Mouse (Mus musculus): ENCODE results near the gene Stat5b. TPM values are rescaled to one million over a fixed set of nuclear protein-coding genes. Genes with fewer than 3 reads are reported as not detected.

The Stat5b gene
- polyA plus RNA-seq, 1 experiment from 2014 or later: 14.9 TPM

GRCm38 (mm10) chr11:100887764-100888163, 37.2 kb upstream of the Stat5b start:
- Histone ChIP-seq H3K36me3 (replicated peaks) (no peaks in the 10 kb centered on the region; the same call in 1 of the 2 replicates), H3K27me3 (replicated peaks; ENCODE audit: low read depth, poor library complexity, severe bottlenecking) (no peaks in the 10 kb centered on the region; the same call in 1 of the 2 replicates), H3K4me1 (peaks cover 14% of the 10 kb centered on the region), H3K27ac (replicated peaks) (no peak overlapping the region), H3K9me3 (no peaks in the 10 kb centered on the region), H3K4me3 (no peak overlapping the region)
- 78% methylated on average over 3 of the region's 3 CpGs for WGBS
- DNase-seq (ENCODE audit: low spot score): no peak

GRCm38 (mm10) chr11:100887236-100887635, 36.7 kb upstream of the Stat5b start:
- no peaks in the 10 kb centered on the region for H3K27me3 ChIP-seq (replicated peaks; ENCODE audit: low read depth, poor library complexity, severe bottlenecking)
- H3K27ac ChIP-seq (replicated peaks): no peak overlapping the region
- H3K4me3 ChIP-seq: no peak overlapping the region
- H3K36me3 ChIP-seq (replicated peaks): no peaks in the 10 kb centered on the region; the same call in 1 of the 2 replicates
- peaks cover 14% of the 10 kb centered on the region for H3K4me1 ChIP-seq
- H3K9me3 ChIP-seq: no peaks in the 10 kb centered on the region
- 85% methylated on average over 4 of the region's 4 CpGs for WGBS
- no peak for DNase-seq (ENCODE audit: low spot score)

- DNase-seq (ENCODE audit: low spot score): no peak
- 60% methylated on average over 8 of the region's 8 CpGs for WGBS
- H3K4me3 ChIP-seq: no peak overlapping the region
- H3K27me3 ChIP-seq (replicated peaks; ENCODE audit: low read depth, poor library complexity, severe bottlenecking): no peaks in the 10 kb centered on the region
- H3K36me3 ChIP-seq (replicated peaks): no peaks in the 10 kb centered on the region; the same call in 1 of the 2 replicates
- peaks cover 14% of the 10 kb centered on the region for H3K4me1 ChIP-seq
- H3K9me3 ChIP-seq: no peaks in the 10 kb centered on the region
- no peak overlapping the region for H3K27ac ChIP-seq (replicated peaks)
Observed at GRCm38 (mm10) chr11:100886188-100886740, 35.7 kb upstream of the Stat5b start.

DNA sequence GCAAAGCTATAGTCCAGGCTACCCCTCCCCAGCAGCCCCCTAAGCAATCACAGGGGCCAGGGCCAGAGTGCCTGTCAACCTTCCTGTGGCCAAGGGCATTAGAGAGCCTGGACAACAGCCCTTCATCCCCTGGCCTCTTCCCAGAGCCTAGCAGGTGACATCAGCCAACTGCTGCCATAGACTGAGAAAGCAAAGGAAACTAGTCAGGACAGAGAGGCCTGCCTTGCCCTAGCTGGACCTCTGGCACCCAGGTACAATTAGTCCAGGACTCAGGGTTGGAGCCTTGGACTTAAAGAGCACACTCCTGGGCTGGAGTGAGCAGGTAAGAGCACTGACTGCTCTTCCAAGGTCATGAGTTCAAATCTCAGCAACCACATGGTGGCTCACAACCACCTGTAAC, 34.9 kb upstream of the Stat5b start:
- peaks cover 9% of the 10 kb centered on the region for H3K4me1 ChIP-seq
- no peak overlapping the region for H3K27ac ChIP-seq (replicated peaks)
- no peak for DNase-seq (ENCODE audit: low spot score)
- no peaks in the 10 kb centered on the region; the same call in 1 of the 2 replicates for H3K36me3 ChIP-seq (replicated peaks)
- no peak overlapping the region for H3K4me3 ChIP-seq
- H3K9me3 ChIP-seq: no peaks in the 10 kb centered on the region
- no peaks in the 10 kb centered on the region for H3K27me3 ChIP-seq (replicated peaks; ENCODE audit: low read depth, poor library complexity, severe bottlenecking)

DNA sequence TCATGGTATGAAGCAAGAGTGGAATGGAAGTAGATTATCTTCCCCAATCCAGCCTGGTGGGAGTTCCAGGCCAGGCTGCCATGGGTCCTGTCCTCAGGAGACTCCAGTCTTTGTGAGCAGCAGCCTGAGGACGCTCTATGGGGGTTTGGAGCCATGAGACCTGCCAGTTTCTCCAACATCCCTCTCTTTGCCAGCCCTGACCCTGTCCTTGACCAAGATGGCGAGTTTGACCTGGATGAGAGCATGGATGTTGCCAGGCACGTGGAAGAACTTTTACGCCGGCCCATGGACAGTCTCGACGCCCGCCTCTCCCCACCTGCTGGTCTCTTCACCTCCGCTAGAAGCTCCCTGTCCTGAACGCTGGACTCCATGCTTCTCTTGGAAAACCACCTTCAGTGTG, 33.1 kb upstream of the Stat5b start:
- H3K4me3 ChIP-seq: no peak overlapping the region
- 93% methylated on average over 10 of the region's 10 CpGs for WGBS
- H3K36me3 ChIP-seq (replicated peaks): no peaks in the 10 kb centered on the region; the same call in 1 of the 2 replicates
- H3K9me3 ChIP-seq: no peaks in the 10 kb centered on the region
- peaks cover 6% of the 10 kb centered on the region for H3K4me1 ChIP-seq
- H3K27ac ChIP-seq (replicated peaks): no peak overlapping the region
- no peaks in the 10 kb centered on the region for H3K27me3 ChIP-seq (replicated peaks; ENCODE audit: low read depth, poor library complexity, severe bottlenecking)
- no peak for DNase-seq (ENCODE audit: low spot score)

DNA sequence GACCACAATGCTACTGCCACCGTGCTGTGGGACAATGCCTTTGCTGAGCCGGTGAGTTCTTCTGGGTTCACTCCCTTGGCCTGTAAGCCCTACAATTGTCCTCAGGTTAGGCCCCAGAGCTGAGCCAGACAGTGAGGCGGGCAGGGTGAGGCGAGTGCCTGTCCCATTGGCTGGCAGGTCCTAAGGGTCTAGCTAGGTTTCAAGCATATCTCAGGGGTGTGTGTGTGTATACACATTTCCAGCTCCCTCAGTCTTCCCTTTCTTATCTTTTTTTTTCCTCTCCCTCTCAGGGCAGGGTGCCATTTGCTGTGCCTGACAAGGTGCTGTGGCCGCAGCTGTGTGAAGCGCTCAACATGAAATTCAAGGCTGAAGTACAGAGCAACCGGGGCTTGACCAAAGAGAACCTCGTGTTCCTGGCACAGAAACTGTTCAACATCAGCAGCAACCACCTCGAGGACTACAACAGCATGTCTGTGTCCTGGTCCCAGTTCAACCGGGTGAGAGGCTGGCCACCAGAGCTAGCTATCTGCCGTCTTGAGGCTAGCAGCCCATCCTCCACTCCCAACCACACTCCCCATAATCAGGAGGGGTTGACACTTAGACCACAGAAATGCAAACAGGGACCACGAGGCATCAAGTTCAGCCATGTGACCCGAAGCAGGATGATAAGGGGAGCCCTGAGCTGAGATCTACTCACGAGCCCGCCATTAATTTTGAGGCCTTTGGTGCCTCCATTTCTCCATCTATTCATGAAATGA, 29.0 kb upstream of the Stat5b start:
- DNase-seq (ENCODE audit: low spot score): no peak
- Histone ChIP-seq H3K27ac (replicated peaks) (no peak overlapping the region), H3K4me3 (no peak overlapping the region), H3K36me3 (replicated peaks) (no peaks in the 10 kb centered on the region), H3K4me1 (no peaks in the 10 kb centered on the region), H3K27me3 (replicated peaks; ENCODE audit: low read depth, poor library complexity, severe bottlenecking) (no peaks in the 10 kb centered on the region), H3K9me3 (no peaks in the 10 kb centered on the region)
- 84% methylated on average over 15 of the region's 15 CpGs for WGBS

GRCm38 (mm10) chr11:100875761-100876160, 25.2 kb upstream of the Stat5b start:
- Histone ChIP-seq H3K4me3 (no peak overlapping the region), H3K4me1 (no peaks in the 10 kb centered on the region), H3K27ac (replicated peaks) (no peak overlapping the region), H3K36me3 (replicated peaks) (no peaks in the 10 kb centered on the region), H3K9me3 (no peaks in the 10 kb centered on the region), H3K27me3 (replicated peaks; ENCODE audit: low read depth, poor library complexity, severe bottlenecking) (no peaks in the 10 kb centered on the region)
- 82% methylated on average over 3 of the region's 3 CpGs for WGBS
- no peak for DNase-seq (ENCODE audit: low spot score)

DNA sequence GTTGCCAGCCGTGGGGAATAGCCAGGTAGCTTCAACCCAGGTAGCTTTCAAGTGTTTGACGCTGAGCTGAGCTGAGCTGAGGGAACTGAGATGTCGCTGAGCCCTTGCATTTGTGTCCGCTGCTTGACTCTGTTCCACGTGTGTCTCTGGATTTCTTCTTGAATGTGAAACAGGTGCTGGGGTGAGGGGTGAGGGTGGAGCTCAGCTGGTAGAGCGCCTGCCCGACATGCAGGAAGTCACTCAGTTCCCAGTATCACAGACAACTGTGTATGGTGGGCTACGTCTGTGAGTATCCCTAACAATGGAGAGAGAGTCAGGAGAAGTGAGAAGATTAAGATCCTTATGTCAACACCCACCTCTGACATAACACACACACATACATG, 20.4 kb upstream of the Stat5b start:
- Histone ChIP-seq H3K27ac (replicated peaks) (no peak overlapping the region), H3K27me3 (replicated peaks; ENCODE audit: low read depth, poor library complexity, severe bottlenecking) (no peaks in the 10 kb centered on the region), H3K4me3 (no peak overlapping the region), H3K9me3 (no peaks in the 10 kb centered on the region), H3K4me1 (no peaks in the 10 kb centered on the region), H3K36me3 (replicated peaks) (no peaks in the 10 kb centered on the region)
- WGBS: 80% methylated on average over 8 of the region's 8 CpGs
- no peak for DNase-seq (ENCODE audit: low spot score)

GRCm38 (mm10) chr11:100870256-100870967, 19.9 kb upstream of the Stat5b start:
- Histone ChIP-seq H3K36me3 (replicated peaks) (no peaks in the 10 kb centered on the region), H3K4me1 (no peaks in the 10 kb centered on the region), H3K27ac (replicated peaks) (no peak overlapping the region), H3K4me3 (no peak overlapping the region), H3K9me3 (no peaks in the 10 kb centered on the region), H3K27me3 (replicated peaks; ENCODE audit: low read depth, poor library complexity, severe bottlenecking) (no peaks in the 10 kb centered on the region)
- WGBS: 84% methylated on average over 10 of the region's 10 CpGs
- no peak for DNase-seq (ENCODE audit: low spot score)

DNA sequence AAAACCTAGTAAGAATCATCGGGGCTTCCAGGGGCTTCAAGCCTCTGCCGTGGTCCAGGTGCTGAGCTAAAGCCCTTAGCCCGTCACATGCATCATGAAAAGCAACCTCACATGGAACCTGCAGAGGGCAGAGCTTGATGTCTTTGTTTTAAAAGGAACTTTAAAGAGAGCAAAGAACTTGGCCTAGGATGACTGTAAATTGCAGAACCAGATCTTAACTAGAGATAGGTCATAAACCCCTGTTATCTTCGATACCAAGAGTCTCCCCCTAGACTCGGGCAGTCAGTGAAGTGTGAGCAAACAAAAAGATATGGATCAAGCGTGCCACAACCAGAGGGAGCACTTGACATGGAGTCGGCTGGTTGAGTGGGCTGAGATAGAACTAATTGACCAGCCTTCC, 15.1 kb upstream of the Stat5b start:
- no peak for DNase-seq (ENCODE audit: low spot score)
- Histone ChIP-seq H3K36me3 (replicated peaks) (no peaks in the 10 kb centered on the region), H3K4me3 (no peak overlapping the region), H3K9me3 (no peaks in the 10 kb centered on the region), H3K4me1 (peaks cover 11% of the 10 kb centered on the region), H3K27me3 (replicated peaks; ENCODE audit: low read depth, poor library complexity, severe bottlenecking) (peaks cover 35% of the 10 kb centered on the region), H3K27ac (replicated peaks) (no peak overlapping the region)
- 87% methylated on average over 7 of the region's 7 CpGs for WGBS

DNA sequence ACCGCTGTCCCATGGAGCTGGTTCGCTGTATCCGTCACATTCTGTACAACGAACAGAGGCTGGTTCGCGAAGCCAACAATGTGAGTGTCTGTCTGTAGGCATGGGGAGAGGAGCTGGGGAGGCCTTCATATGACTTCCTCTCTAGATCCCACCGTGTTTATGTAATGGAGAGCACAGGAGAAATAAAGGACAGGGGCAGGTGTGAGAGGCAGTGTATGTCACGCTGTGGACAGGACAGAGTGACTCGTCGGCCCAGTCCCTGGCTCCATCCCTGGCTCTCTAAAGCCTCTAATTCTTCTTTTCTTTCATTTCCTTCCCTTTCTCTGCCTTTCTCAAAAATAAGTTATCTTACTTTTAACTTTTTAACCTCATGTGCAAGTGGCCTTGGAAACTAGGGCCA, 12.6 kb upstream of the Stat5b start:
- H3K4me1 ChIP-seq: peaks cover 25% of the 10 kb centered on the region
- WGBS: 89% methylated on average over 10 of the region's 10 CpGs
- no peak overlapping the region for H3K4me3 ChIP-seq
- no peaks in the 10 kb centered on the region for H3K9me3 ChIP-seq
- H3K27me3 ChIP-seq (replicated peaks; ENCODE audit: low read depth, poor library complexity, severe bottlenecking): peaks cover 60% of the 10 kb centered on the region
- H3K36me3 ChIP-seq (replicated peaks): no peaks in the 10 kb centered on the region
- no peak for DNase-seq (ENCODE audit: low spot score)
- H3K27ac ChIP-seq (replicated peaks): no peak overlapping the region

GRCm38 (mm10) chr11:100861836-100862235, 11.3 kb upstream of the Stat5b start:
- Histone ChIP-seq H3K27ac (replicated peaks) (no peak overlapping the region), H3K36me3 (replicated peaks) (no peaks in the 10 kb centered on the region), H3K4me3 (no peak overlapping the region), H3K9me3 (no peaks in the 10 kb centered on the region), H3K4me1 (peaks cover 25% of the 10 kb centered on the region), H3K27me3 (replicated peaks; ENCODE audit: low read depth, poor library complexity, severe bottlenecking) (peaks cover 71% of the 10 kb centered on the region)
- no peak for DNase-seq (ENCODE audit: low spot score)
- WGBS: 37% methylated on average over 3 of the region's 3 CpGs

DNA sequence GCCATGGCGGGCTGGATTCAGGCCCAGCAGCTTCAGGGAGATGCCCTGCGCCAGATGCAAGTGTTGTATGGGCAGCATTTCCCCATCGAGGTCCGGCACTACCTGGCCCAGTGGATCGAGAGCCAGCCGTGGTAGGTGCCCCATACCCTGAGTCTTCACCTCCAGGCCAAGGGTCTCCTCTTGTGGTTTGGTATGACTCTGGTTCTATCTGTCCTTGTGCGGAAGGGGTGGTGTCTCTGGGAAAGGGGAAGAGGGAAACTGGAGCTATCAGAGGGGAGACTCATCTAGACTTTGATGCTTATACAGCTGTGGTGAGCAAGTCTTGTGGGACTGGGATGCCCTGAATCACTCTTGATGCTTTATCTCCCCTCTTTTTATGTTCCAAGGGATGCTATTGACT, 10.8 kb upstream of the Stat5b start:
- WGBS: 78% methylated on average over 7 of the region's 7 CpGs

More for the DNA sequence above, 10.8 kb upstream of the Stat5b start:
- Histone ChIP-seq H3K4me3 (peak overlapping the region; percentile 59; the same call in 1 of the 2 replicates), H3K27me3 (replicated peaks; ENCODE audit: low read depth, poor library complexity, severe bottlenecking) (peaks cover 76% of the 10 kb centered on the region), H3K36me3 (replicated peaks) (no peaks in the 10 kb centered on the region), H3K27ac (replicated peaks) (no peak overlapping the region), H3K9me3 (no peaks in the 10 kb centered on the region), H3K4me1 (peaks cover 25% of the 10 kb centered on the region)
- DNase-seq (ENCODE audit: low spot score): no peak

Measured in embryonic facial prominence, embryonic 10.5 days (tissue).